Mouse (Mus musculus): Measurements from ENCODE around the gene Hsf5. TPM values are rescaled to one million over a fixed set of nuclear protein-coding genes. Genes with fewer than 3 reads are reported as not detected.

Hsf5 gene
- polyA plus RNA-seq, 1 experiment from 2014 or later, result 0.39 TPM

DNA sequence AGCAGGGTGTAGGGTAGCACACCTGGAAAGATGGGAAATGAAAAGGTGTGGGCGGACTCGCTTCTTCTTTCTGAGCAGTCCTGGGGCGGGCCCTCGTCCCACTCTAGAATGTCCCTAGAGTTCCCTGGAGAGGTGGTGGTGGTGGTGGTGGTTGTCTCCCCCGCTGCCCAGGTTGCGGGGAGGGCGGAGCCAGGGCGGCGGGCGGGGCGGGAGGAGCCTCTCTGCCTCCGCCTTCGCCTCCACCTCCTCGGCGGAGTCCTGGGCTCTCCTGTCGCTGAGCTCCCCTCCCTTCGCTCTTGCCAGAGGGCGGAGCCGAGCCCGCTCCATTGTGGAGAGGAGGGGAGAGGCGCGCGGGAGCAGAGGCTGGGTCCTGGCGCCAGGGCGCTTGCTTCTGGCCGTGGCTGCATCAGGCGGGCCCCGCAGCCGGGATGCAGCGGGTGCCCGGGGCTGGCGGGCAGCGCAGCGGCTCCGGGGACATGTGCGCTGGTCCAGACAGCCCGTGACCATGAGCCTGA lies 21.6 kb upstream of the Hsf5 start:
- Histone ChIP-seq H3K27ac (ENCODE audit: low read depth, low read length) (peak overlapping the region; percentile 78), H3K4me1 (replicated peaks; ENCODE audit: control insufficient read depth, insufficient read depth, low read length) (peaks cover 8% of the 10 kb centered on the region)

DNA sequence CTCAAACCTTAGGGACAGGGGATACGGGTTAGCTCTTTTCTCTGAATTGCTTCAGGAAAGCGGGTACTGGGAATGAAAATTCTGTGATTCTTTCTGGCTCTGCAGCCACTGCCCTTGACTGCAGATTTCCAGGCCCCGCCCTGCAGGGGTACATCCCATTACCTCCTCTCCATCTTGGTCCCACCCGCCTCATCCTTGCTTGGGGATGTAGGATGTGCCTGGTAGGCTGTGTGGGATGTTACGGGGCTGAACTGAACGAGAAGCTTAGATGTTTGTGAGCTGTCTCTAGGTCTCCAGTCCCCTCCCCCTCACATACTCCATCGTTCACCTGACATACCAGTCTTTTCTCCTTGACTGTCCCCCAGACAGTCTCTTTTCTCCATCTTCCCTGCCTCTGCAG lies 21.0 kb upstream of the Hsf5 start:
- Histone ChIP-seq H3K9me3 (ENCODE audit: control insufficient read depth, low read length) (no peaks in the 10 kb centered on the region), H3K27me3 (ENCODE audit: control insufficient read depth, insufficient read depth, low read length) (no peaks in the 10 kb centered on the region), H3K27ac (ENCODE audit: low read depth, low read length) (peak overlapping the region; percentile 78), H3K4me2 (replicated peaks; ENCODE audit: low read depth, low read length) (peak overlapping the region; percentile 86), H3K9ac (ENCODE audit: low read depth, low read length) (peak overlapping the region; percentile 96), H3K36me3 (ENCODE audit: control insufficient read depth, insufficient read depth, low read length) (peaks cover 26% of the 10 kb centered on the region), H3K4me1 (replicated peaks; ENCODE audit: control insufficient read depth, insufficient read depth, low read length) (peaks cover 8% of the 10 kb centered on the region), H3K4me3 (ENCODE audit: low read depth, low read length) (peak overlapping the region; percentile 71)
- 12% methylated on average over 7 of the region's 7 CpGs for WGBS
- ATAC-seq (ENCODE audit: low FRiP score) (no peak), DNase-seq (ENCODE audit: low spot score) (peak; percentile 51)

More for the DNA sequence above, 21.6 kb upstream of the Hsf5 start:
- DNase-seq (ENCODE audit: low spot score) (peak; percentile 87), ATAC-seq (ENCODE audit: low FRiP score) (peak; percentile 57)
- Histone ChIP-seq H3K4me3 (ENCODE audit: low read depth, low read length) (peak overlapping the region; percentile 71), H3K27me3 (ENCODE audit: control insufficient read depth, insufficient read depth, low read length) (no peaks in the 10 kb centered on the region), H3K9me3 (ENCODE audit: control insufficient read depth, low read length) (no peaks in the 10 kb centered on the region), H3K9ac (ENCODE audit: low read depth, low read length) (peak overlapping the region; percentile 96), H3K36me3 (ENCODE audit: control insufficient read depth, insufficient read depth, low read length) (peaks cover 22% of the 10 kb centered on the region), H3K4me2 (replicated peaks; ENCODE audit: low read depth, low read length) (peak overlapping the region; percentile 86)
- under 1% methylated on average over 28 of the region's 37 CpGs for WGBS

DNA sequence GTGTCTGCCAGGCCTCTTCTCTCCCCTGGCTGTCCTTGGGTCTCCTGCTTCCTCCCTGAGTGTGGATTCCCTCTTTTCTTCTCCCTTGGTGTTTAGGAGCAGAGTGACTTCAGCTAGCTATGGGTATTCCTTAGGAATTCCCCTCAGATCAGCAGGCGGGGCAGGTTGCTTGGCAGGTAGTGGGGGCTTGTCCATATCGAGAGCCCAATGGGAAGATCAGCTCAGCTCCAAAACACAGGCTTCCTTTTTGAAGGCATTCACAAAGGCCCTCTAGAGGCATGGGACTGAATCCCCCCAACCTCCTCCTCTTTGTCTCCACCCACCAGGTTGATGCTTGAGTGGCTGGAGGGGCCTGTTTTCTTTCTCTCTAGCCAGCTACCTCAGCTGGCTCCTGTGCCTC lies 20.5 kb upstream of the Hsf5 start:
- H3K4me3 ChIP-seq (ENCODE audit: low read depth, low read length), result peak overlapping the region; percentile 71
- peak overlapping the region; percentile 78; the same call in 1 of the 2 replicates for H3K27ac ChIP-seq (ENCODE audit: low read depth, low read length)
- no peak for ATAC-seq (ENCODE audit: low FRiP score)
- H3K36me3 ChIP-seq (ENCODE audit: control insufficient read depth, insufficient read depth, low read length), result peaks cover 29% of the 10 kb centered on the region
- WGBS, result 47% methylated on average over 2 of the region's 2 CpGs
- H3K9me3 ChIP-seq (ENCODE audit: control insufficient read depth, low read length), result no peaks in the 10 kb centered on the region
- peak; percentile 39 for DNase-seq (ENCODE audit: low spot score)
- peak overlapping the region; percentile 86 for H3K4me2 ChIP-seq (replicated peaks; ENCODE audit: low read depth, low read length)
- H3K4me1 ChIP-seq (replicated peaks; ENCODE audit: control insufficient read depth, insufficient read depth, low read length), result peaks cover 8% of the 10 kb centered on the region
- H3K27me3 ChIP-seq (ENCODE audit: control insufficient read depth, insufficient read depth, low read length), result no peaks in the 10 kb centered on the region
- H3K9ac ChIP-seq (ENCODE audit: low read depth, low read length), result peak overlapping the region; percentile 96

DNA sequence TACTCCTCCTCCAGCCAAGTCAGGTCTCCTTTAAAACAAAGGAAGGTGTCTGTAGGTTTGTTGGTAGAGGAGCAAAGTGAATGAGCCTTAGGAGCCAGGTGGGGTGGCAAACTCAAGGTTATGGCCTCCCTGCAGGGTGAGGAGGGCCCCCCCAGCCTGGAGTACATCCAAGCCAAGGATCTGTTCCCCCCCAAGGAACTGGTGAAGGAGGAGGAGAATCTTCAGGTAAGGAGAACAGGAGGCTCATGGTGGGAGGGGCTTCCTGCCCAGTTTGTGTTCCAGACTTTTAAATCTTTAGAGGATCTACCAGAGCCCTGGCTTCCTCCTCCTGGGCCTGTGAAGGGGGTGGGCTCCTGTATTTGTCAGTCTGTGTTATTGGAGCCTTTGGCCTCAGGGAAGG lies 19.9 kb upstream of the Hsf5 start:
- ATAC-seq (ENCODE audit: low FRiP score), result no peak
- H3K4me2 ChIP-seq (replicated peaks; ENCODE audit: low read depth, low read length), result peak overlapping the region; percentile 86; the same call in 1 of the 2 replicates
- peaks cover 30% of the 10 kb centered on the region for H3K36me3 ChIP-seq (ENCODE audit: control insufficient read depth, insufficient read depth, low read length)
- no peak for DNase-seq (ENCODE audit: low spot score)
- peaks cover 8% of the 10 kb centered on the region for H3K4me1 ChIP-seq (replicated peaks; ENCODE audit: control insufficient read depth, insufficient read depth, low read length)
- H3K9me3 ChIP-seq (ENCODE audit: control insufficient read depth, low read length), result no peaks in the 10 kb centered on the region
- peak overlapping the region; percentile 96; the same call in 1 of the 2 replicates for H3K9ac ChIP-seq (ENCODE audit: low read depth, low read length)
- H3K27ac ChIP-seq (ENCODE audit: low read depth, low read length), result no peak overlapping the region
- peak overlapping the region; percentile 71; the same call in 1 of the 2 replicates for H3K4me3 ChIP-seq (ENCODE audit: low read depth, low read length)
- H3K27me3 ChIP-seq (ENCODE audit: control insufficient read depth, insufficient read depth, low read length), result no peaks in the 10 kb centered on the region

DNA sequence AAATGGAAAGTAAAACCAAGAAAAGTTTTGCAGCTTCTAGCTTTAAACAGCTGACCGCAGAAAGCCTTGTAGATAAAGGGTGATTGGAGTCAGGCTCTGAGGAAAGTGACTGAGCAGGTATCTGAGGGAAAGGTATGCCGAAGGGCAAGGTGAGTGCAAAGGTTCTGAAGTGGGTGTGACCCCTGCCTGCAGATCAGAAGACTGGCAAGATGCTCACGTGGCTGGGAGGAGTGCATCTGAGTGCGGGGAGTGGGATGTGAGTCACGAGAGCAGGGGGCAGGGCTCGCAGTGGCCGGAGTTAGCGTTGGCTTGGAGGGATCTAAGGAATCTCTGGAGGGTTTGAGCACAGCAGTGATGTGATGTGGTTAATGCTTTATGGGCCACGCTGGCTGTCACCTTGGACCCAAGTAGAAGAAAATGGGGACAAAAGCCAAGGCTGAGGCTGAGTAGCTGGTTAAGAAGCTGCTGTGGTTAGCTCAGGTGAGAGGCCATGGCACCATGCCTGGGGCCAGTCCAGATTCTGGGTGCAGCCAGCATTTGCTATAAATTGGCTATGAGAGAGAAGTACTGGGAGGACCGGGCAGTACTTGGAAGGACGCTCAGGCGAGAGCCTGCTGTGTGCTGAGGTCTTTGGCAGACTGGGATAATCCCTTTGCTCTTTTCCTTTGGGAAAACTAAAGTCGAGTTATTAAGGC lies 17.4 kb upstream of the Hsf5 start:
- DNase-seq (ENCODE audit: low spot score) (no peak), ATAC-seq (ENCODE audit: low FRiP score) (no peak)
- H3K4me1 ChIP-seq (replicated peaks; ENCODE audit: control insufficient read depth, insufficient read depth, low read length), result no peaks in the 10 kb centered on the region; the same call in 1 of the 2 replicates
- H3K27me3 ChIP-seq (ENCODE audit: control insufficient read depth, insufficient read depth, low read length), result no peaks in the 10 kb centered on the region
- no peaks in the 10 kb centered on the region for H3K9me3 ChIP-seq (ENCODE audit: control insufficient read depth, low read length)
- peaks cover 36% of the 10 kb centered on the region for H3K36me3 ChIP-seq (ENCODE audit: control insufficient read depth, insufficient read depth, low read length)
- H3K9ac ChIP-seq (ENCODE audit: low read depth, low read length), result no peak overlapping the region
- H3K4me3 ChIP-seq (ENCODE audit: low read depth, low read length), result no peak overlapping the region
- WGBS, result 90% methylated on average over 13 of the region's 13 CpGs
- H3K4me2 ChIP-seq (replicated peaks; ENCODE audit: low read depth, low read length), result no peak overlapping the region
- H3K27ac ChIP-seq (ENCODE audit: low read depth, low read length), result no peak overlapping the region

DNA sequence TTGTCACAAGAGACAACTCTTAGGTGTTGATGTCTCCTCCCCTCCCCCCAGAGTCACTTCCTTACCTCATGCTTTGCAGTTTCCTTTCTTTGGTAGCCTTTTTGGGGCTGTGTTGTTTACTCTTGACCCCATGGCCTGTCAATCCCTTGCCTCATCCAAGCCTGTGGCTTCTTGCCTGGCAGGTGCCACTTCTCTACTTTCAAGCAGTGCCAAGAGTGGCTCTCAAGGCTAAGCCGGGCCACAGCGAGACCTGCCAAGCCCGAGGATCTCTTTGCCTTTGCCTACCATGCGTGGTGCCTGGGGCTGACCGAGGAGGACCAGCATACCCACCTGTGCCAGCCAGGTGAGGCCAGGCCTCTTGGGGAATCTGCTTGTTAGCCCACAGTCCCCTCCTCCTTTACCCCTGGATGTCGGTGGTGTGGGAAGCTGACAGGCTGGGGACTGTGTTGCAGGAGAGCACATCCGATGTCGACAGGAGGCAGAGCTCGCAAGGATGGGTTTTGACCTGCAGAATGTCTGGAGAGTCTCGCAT lies 16.6 kb upstream of the Hsf5 start:
- H3K9ac ChIP-seq (ENCODE audit: low read depth, low read length), result no peak overlapping the region
- H3K4me1 ChIP-seq (replicated peaks; ENCODE audit: control insufficient read depth, insufficient read depth, low read length), result no peaks in the 10 kb centered on the region
- no peak overlapping the region for H3K4me2 ChIP-seq (replicated peaks; ENCODE audit: low read depth, low read length)
- peaks cover 43% of the 10 kb centered on the region for H3K36me3 ChIP-seq (ENCODE audit: control insufficient read depth, insufficient read depth, low read length)
- no peak for ATAC-seq (ENCODE audit: low FRiP score)
- H3K4me3 ChIP-seq (ENCODE audit: low read depth, low read length), result no peak overlapping the region
- H3K27ac ChIP-seq (ENCODE audit: low read depth, low read length), result no peak overlapping the region
- 95% methylated on average over 10 of the region's 10 CpGs for WGBS
- H3K9me3 ChIP-seq (ENCODE audit: control insufficient read depth, low read length), result no peaks in the 10 kb centered on the region
- no peaks in the 10 kb centered on the region for H3K27me3 ChIP-seq (ENCODE audit: control insufficient read depth, insufficient read depth, low read length)
- no peak for DNase-seq (ENCODE audit: low spot score)

DNA sequence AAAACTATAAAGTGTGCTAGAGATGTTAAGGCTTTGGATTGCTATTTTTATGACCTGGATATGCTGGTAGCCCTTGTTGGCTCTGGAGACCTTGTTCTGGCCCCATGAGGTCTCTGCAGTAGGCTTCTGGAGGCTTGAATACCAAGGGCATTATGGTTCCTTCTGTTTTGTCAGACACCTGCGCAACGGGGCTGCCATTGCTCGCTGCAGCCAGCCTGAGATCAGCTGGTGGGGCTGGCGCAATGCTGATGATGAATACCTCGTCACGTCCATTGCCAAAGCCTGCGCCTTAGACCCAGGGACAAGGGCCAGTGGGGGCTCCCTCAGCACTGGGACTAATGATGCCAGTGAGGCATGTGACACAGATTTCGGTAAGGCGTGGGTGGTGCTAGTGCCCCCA lies 14.7 kb upstream of the Hsf5 start:
- peaks cover 41% of the 10 kb centered on the region for H3K36me3 ChIP-seq (ENCODE audit: control insufficient read depth, insufficient read depth, low read length)

DNA sequence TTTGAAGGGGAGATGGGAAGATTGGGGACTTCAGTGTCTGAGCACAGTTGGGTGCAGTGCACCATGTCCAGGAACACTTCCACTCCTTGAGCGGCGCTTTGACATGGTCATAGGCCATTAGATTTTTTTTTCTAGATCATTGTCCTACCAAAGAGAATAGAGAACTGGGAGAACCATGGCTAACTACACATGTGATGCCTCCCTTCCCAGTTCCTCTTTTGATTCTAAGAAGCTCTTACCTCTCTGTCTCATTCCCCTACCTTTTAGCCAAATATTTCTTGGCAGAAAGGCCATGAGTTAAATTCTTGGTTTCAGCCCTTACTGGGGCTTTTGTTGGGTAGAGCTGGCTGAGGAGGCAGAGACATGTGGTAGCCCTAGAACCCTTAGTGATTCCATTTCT lies 13.4 kb upstream of the Hsf5 start:
- peaks cover 33% of the 10 kb centered on the region for H3K36me3 ChIP-seq (ENCODE audit: control insufficient read depth, insufficient read depth, low read length)
- DNase-seq (ENCODE audit: low spot score) (no peak), ATAC-seq (ENCODE audit: low FRiP score) (no peak)
- H3K4me1 ChIP-seq (replicated peaks; ENCODE audit: control insufficient read depth, insufficient read depth, low read length), result no peaks in the 10 kb centered on the region
- H3K9me3 ChIP-seq (ENCODE audit: control insufficient read depth, low read length), result no peaks in the 10 kb centered on the region
- WGBS, result 93% methylated on average over 2 of the region's 2 CpGs
- H3K9ac ChIP-seq (ENCODE audit: low read depth, low read length), result no peak overlapping the region
- no peak overlapping the region for H3K4me2 ChIP-seq (replicated peaks; ENCODE audit: low read depth, low read length)
- no peaks in the 10 kb centered on the region for H3K27me3 ChIP-seq (ENCODE audit: control insufficient read depth, insufficient read depth, low read length)
- H3K4me3 ChIP-seq (ENCODE audit: low read depth, low read length), result no peak overlapping the region
- H3K27ac ChIP-seq (ENCODE audit: low read depth, low read length), result no peak overlapping the region

More for the DNA sequence above, 14.7 kb upstream of the Hsf5 start:
- Histone ChIP-seq H3K4me3 (ENCODE audit: low read depth, low read length) (no peak overlapping the region), H3K27ac (ENCODE audit: low read depth, low read length) (no peak overlapping the region), H3K4me1 (replicated peaks; ENCODE audit: control insufficient read depth, insufficient read depth, low read length) (no peaks in the 10 kb centered on the region), H3K9me3 (ENCODE audit: control insufficient read depth, low read length) (no peaks in the 10 kb centered on the region), H3K27me3 (ENCODE audit: control insufficient read depth, insufficient read depth, low read length) (no peaks in the 10 kb centered on the region), H3K9ac (ENCODE audit: low read depth, low read length) (no peak overlapping the region), H3K4me2 (replicated peaks; ENCODE audit: low read depth, low read length) (no peak overlapping the region)
- 94% methylated on average over 9 of the region's 9 CpGs for WGBS
- ATAC-seq (ENCODE audit: low FRiP score) (no peak), DNase-seq (ENCODE audit: low spot score) (no peak)

DNA sequence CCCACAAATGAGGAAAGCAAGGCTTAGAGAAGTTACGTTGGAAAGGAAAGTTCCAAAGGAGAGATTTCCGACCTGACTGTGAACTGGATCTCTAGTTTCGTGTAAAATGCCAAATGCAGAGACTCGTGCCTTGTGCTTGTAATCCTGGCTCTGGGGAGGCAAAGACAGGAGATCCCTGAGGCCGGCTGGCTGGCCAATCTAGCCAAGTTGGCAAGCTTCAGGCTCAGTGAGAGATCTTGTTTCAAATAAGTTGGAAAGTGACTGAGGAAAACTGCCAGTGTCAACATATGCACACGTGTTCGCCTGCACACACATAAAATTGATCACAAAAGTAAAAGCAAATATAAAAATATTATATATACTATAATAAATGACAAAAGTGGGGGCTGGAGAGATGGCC lies 7.7 kb upstream of the Hsf5 start:
- no peak overlapping the region for H3K27ac ChIP-seq (ENCODE audit: low read depth, low read length)
- H3K36me3 ChIP-seq (ENCODE audit: control insufficient read depth, insufficient read depth, low read length), result peaks cover 31% of the 10 kb centered on the region
- H3K9me3 ChIP-seq (ENCODE audit: control insufficient read depth, low read length), result no peaks in the 10 kb centered on the region
- H3K4me2 ChIP-seq (replicated peaks; ENCODE audit: low read depth, low read length), result no peak overlapping the region
- 92% methylated on average over 7 of the region's 7 CpGs for WGBS
- H3K9ac ChIP-seq (ENCODE audit: low read depth, low read length), result no peak overlapping the region
- ATAC-seq (ENCODE audit: low FRiP score) (no peak), DNase-seq (ENCODE audit: low spot score) (no peak)
- H3K4me1 ChIP-seq (replicated peaks; ENCODE audit: control insufficient read depth, insufficient read depth, low read length), result no peaks in the 10 kb centered on the region
- H3K4me3 ChIP-seq (ENCODE audit: low read depth, low read length), result no peak overlapping the region
- no peaks in the 10 kb centered on the region for H3K27me3 ChIP-seq (ENCODE audit: control insufficient read depth, insufficient read depth, low read length)
